Mouse (Mus musculus) myocyte (in vitro differentiated cells): ENCODE results near the gene March6. TPM values are rescaled to one million over a fixed set of nuclear protein-coding genes. Genes with fewer than 3 reads are reported as not detected.

Experiments
- H3K27me3 ChIP-seq: one replicate; pipeline ENCODE4 v1.6.1; 2011; ENCODE audit not compliant: control insufficient read depth, insufficient read depth, insufficient read length
- H3K36me3 ChIP-seq: one replicate; pipeline ENCODE4 v1.6.1; 2011; ENCODE audit not compliant: control insufficient read depth, insufficient read depth
- H3K4me2 ChIP-seq: one replicate; pipeline ENCODE4 v1.6.1; 2011; ENCODE audit warnings: low read depth, control low read depth
- H3K4me3 ChIP-seq: one replicate; pipeline ENCODE4 v1.5.1; 2011; ENCODE audit warnings: mild to moderate bottlenecking, control low read depth, moderate library complexity
- H3K79me2 ChIP-seq: one replicate; pipeline ENCODE4 v1.6.1; 2011; ENCODE audit not compliant: control insufficient read depth, insufficient read depth
- H3ac ChIP-seq: one replicate; pipeline ENCODE4 v1.6.1; 2011; ENCODE audit not compliant: control insufficient read depth, insufficient read length
- CEBPB ChIP-seq: IDR thresholded peaks from 2 replicates; pipeline ENCODE4 v1.6.1; 2011; ENCODE audit warnings: mild to moderate bottlenecking, moderate library complexity; ENCODE audit not compliant: poor library complexity, insufficient read depth, severe bottlenecking
- E2F4 ChIP-seq: IDR thresholded peaks from one replicate; pipeline ENCODE4 v1.6.1; 2011; ENCODE audit warnings: mild to moderate bottlenecking, control low read depth, moderate library complexity; ENCODE audit not compliant: insufficient read depth
- MAX ChIP-seq: IDR thresholded peaks from one replicate; pipeline ENCODE4 v1.6.1; 2011; ENCODE audit warnings: low read depth, mild to moderate bottlenecking, control low read depth
- MYOD1 ChIP-seq, 3 experiments: IDR thresholded peaks; one replicate each; pipeline ENCODE4 v1.6.1; 2011; ENCODE audit warnings: control low read depth in 2 of 3, low read depth in 2 of 3, mild to moderate bottlenecking in 2 of 3, moderate library complexity in 1 of 3; ENCODE audit not compliant: insufficient read length in 2 of 3, control insufficient read depth in 1 of 3
- MYOG ChIP-seq, 3 experiments: IDR thresholded peaks; one replicate each; pipeline ENCODE4 v1.6.1; 2011; ENCODE audit warnings: control low read depth in 2 of 3, low read depth in 2 of 3, mild to moderate bottlenecking in 2 of 3; ENCODE audit not compliant: insufficient read length in 2 of 3, control insufficient read depth in 1 of 3, insufficient read depth in 1 of 3
- POLR2A ChIP-seq: IDR thresholded peaks from one replicate; pipeline ENCODE4 v1.6.1; 2011; ENCODE audit warnings: low read depth, mild to moderate bottlenecking, control low read depth, moderate library complexity; ENCODE audit not compliant: insufficient read length
- POLR2AphosphoS2 ChIP-seq: IDR thresholded peaks from one replicate; pipeline ENCODE4 v1.6.1; 2011; ENCODE audit warnings: low read depth, control low read depth; ENCODE audit not compliant: insufficient read length
- REST ChIP-seq: IDR thresholded peaks from one replicate; pipeline ENCODE4 v1.6.1; 2011; ENCODE audit warnings: mild to moderate bottlenecking, control low read depth, moderate library complexity; ENCODE audit not compliant: insufficient read depth, insufficient read length
- SRF ChIP-seq: IDR thresholded peaks from one replicate; pipeline ENCODE4 v1.6.1; 2011; ENCODE audit warnings: low read depth; ENCODE audit not compliant: control insufficient read depth, insufficient read length
- TCF12 ChIP-seq: IDR thresholded peaks from one replicate; pipeline ENCODE4 v1.6.1; 2011; ENCODE audit warnings: mild to moderate bottlenecking, control low read depth; ENCODE audit not compliant: poor library complexity, insufficient read depth, severe bottlenecking
- TCF3 ChIP-seq: IDR thresholded peaks from one replicate; pipeline ENCODE4 v1.6.1; 2011; ENCODE audit warnings: low read depth, control low read depth; ENCODE audit not compliant: insufficient read length
- USF1 ChIP-seq: IDR thresholded peaks from one replicate; pipeline ENCODE4 v1.6.1; 2011; ENCODE audit warnings: low read depth, mild to moderate bottlenecking, control low read depth, moderate library complexity
- polyA plus RNA-seq: library from polyadenylated mRNA; unstranded; fragments of >200 nt; fragmentation: generic; extraction: Trizol; gene quantifications from one replicate; pipeline ENCODE4 v1.2.1, GENCODE M21; 2012; ENCODE audit warnings: missing spikeins

The March6 gene
- polyA plus RNA-seq, 1 experiment = 37.2 TPM

GRCm38 (mm10) chr15:31471529-31471928 is 59.3 kb downstream of the March6 start:
- no peaks in the 10 kb centered on the region for H3K27me3 ChIP-seq
- peaks cover 41% of the 10 kb centered on the region for H3K36me3 ChIP-seq
- TF ChIP-seq MYOD1 (IDR thresholded peaks at IDR 0.05; ENCODE audit: control insufficient read depth in 1 of 3, insufficient read length in 2 of 3, low read depth in 2 of 3) = peak in 2 of 3 experiments; percentile 22 to 75
- TF ChIP-seq MAX = no peak
- TF ChIP-seq MYOG (IDR thresholded peaks at IDR 0.05; ENCODE audit: control insufficient read depth in 1 of 3, insufficient read depth in 1 of 3, insufficient read length in 2 of 3, low read depth in 2 of 3) = peak; percentile 38 to 95 (median 80)
- no peak for TF ChIP-seq POLR2AphosphoS2
- TF ChIP-seq TCF12 = no peak
- no peak for TF ChIP-seq SRF
- TF ChIP-seq REST = no peak
- H3K4me3 ChIP-seq = no peak overlapping the region
- no peaks in the 10 kb centered on the region for H3K79me2 ChIP-seq
- no peak overlapping the region for H3ac ChIP-seq
- no peak overlapping the region for H3K4me2 ChIP-seq

- no peaks in the 10 kb centered on the region for H3K27me3 ChIP-seq
- no peaks in the 10 kb centered on the region for H3K79me2 ChIP-seq
- no peak overlapping the region for H3ac ChIP-seq
- peaks cover 47% of the 10 kb centered on the region for H3K36me3 ChIP-seq
- no peak for TF ChIP-seq REST
- no peak for TF ChIP-seq CEBPB
- TF ChIP-seq TCF12 = no peak
- no peak for TF ChIP-seq USF1
- no peak for TF ChIP-seq E2F4
- no peak for TF ChIP-seq TCF3
- no peak for TF ChIP-seq SRF
- no peak for TF ChIP-seq MYOD1 (IDR thresholded peaks at IDR 0.05; ENCODE audit: control insufficient read depth in 1 of 3, insufficient read length in 2 of 3, low read depth in 2 of 3)
- H3K4me2 ChIP-seq = no peak overlapping the region
- no peak overlapping the region for H3K4me3 ChIP-seq
Observed at GRCm38 (mm10) chr15:31469497-31469896, 61.4 kb downstream of the March6 start.

- H3K4me3 ChIP-seq = no peak overlapping the region
- H3K4me2 ChIP-seq = no peak overlapping the region
- no peaks in the 10 kb centered on the region for H3K27me3 ChIP-seq
- TF ChIP-seq REST = no peak
- TF ChIP-seq TCF3 = no peak
- no peak for TF ChIP-seq POLR2A
- TF ChIP-seq CEBPB = no peak
- TF ChIP-seq SRF = no peak
- no peak for TF ChIP-seq MYOD1 (IDR thresholded peaks at IDR 0.05; ENCODE audit: control insufficient read depth in 1 of 3, insufficient read length in 2 of 3, low read depth in 2 of 3)
- TF ChIP-seq TCF12 = no peak
- no peak for TF ChIP-seq E2F4
- no peak for TF ChIP-seq POLR2AphosphoS2
- TF ChIP-seq MYOG (IDR thresholded peaks at IDR 0.05; ENCODE audit: control insufficient read depth in 1 of 3, insufficient read depth in 1 of 3, insufficient read length in 2 of 3, low read depth in 2 of 3) = no peak
- TF ChIP-seq USF1 = no peak
- no peak for TF ChIP-seq MAX
- no peaks in the 10 kb centered on the region for H3K79me2 ChIP-seq
- H3ac ChIP-seq = no peak overlapping the region
- H3K36me3 ChIP-seq = peaks cover 53% of the 10 kb centered on the region
Observed at GRCm38 (mm10) chr15:31468806-31469205, 62.0 kb downstream of the March6 start.

- H3K4me2 ChIP-seq = no peak overlapping the region
- H3K4me3 ChIP-seq = no peak overlapping the region
- no peaks in the 10 kb centered on the region for H3K79me2 ChIP-seq
- H3K36me3 ChIP-seq = peaks cover 71% of the 10 kb centered on the region
- no peaks in the 10 kb centered on the region for H3K27me3 ChIP-seq
- H3ac ChIP-seq = no peak overlapping the region
- TF ChIP-seq POLR2AphosphoS2 (no peak), CEBPB (no peak), MAX (no peak), TCF12 (no peak), SRF (no peak), E2F4 (no peak), MYOG (IDR thresholded peaks at IDR 0.05; ENCODE audit: control insufficient read depth in 1 of 3, insufficient read depth in 1 of 3, insufficient read length in 2 of 3, low read depth in 2 of 3) (no peak), MYOD1 (IDR thresholded peaks at IDR 0.05; ENCODE audit: control insufficient read depth in 1 of 3, insufficient read length in 2 of 3, low read depth in 2 of 3) (no peak), USF1 (no peak), TCF3 (no peak), REST (no peak), POLR2A (no peak)
Observed at GRCm38 (mm10) chr15:31466749-31467148, 64.1 kb downstream of the March6 start.

- peaks cover 71% of the 10 kb centered on the region for H3K36me3 ChIP-seq
- H3K27me3 ChIP-seq = no peaks in the 10 kb centered on the region
- no peak for TF ChIP-seq SRF
- no peak for TF ChIP-seq MYOD1 (IDR thresholded peaks at IDR 0.05; ENCODE audit: control insufficient read depth in 1 of 3, insufficient read length in 2 of 3, low read depth in 2 of 3)
- TF ChIP-seq REST = no peak
- TF ChIP-seq TCF12 = no peak
- TF ChIP-seq POLR2AphosphoS2 = no peak
- no peak for TF ChIP-seq USF1
- TF ChIP-seq MAX = no peak
- TF ChIP-seq CEBPB = no peak
- no peak for TF ChIP-seq TCF3
- no peak for TF ChIP-seq E2F4
- TF ChIP-seq MYOG (IDR thresholded peaks at IDR 0.05; ENCODE audit: control insufficient read depth in 1 of 3, insufficient read depth in 1 of 3, insufficient read length in 2 of 3, low read depth in 2 of 3) = no peak
- no peak for TF ChIP-seq POLR2A
- H3K79me2 ChIP-seq = no peaks in the 10 kb centered on the region
- H3K4me2 ChIP-seq = no peak overlapping the region
- no peak overlapping the region for H3K4me3 ChIP-seq
- no peak overlapping the region for H3ac ChIP-seq
Observed at GRCm38 (mm10) chr15:31466295-31466694, 64.6 kb downstream of the March6 start.
